17 mouse cellular contexts compared by ENCODE assay signal in genomic region chr17:49079647-49080046, GRCm38 (mm10).
DNase-seq lines count a peak whose midpoint lies in the region; ATAC-seq lines count a peak whose summit lies in the region.
"Had no signal": no experiment of that assay in that cellular context is flagged by ENCODE, and none has a peak within 500 bp of the region (broad histone marks: within the 10 kb centered on the region; RNA-seq: fewer than 3 reads in every experiment).

No protein-coding gene starts in this region.

- DNase-seq in thymus, postnatal 14 days = peak; percentile 9
- no peak for DNase-seq in thymus, adult 18-20 months
- DNase-seq in yolk sac, embryonic 10.5 days (ENCODE audit: low spot score) = no peak
- DNase-seq: adrenal gland, adult 2 months; adrenal gland, postnatal 10 days; adrenal gland, postnatal 25 days; cerebellum, adult 11 months; cerebellum, adult 18-20 months; cerebellum, adult 8-10 months; cerebellum, adult 9-11 months; cerebellum, postnatal 14 days; cerebellum, postnatal 36 days; forebrain, postnatal 0 days had no signal

- ATAC-seq in common myeloid progenitor, adult 5-6 weeks (replicated peaks; ENCODE audit: low read depth, poor library complexity, severe bottlenecking) = peak; percentile 65; the same call in 1 of the 2 replicates
- ATAC-seq in hematopoietic stem cell, adult 5-6 weeks (replicated peaks in 1 of 2; ENCODE audit: insufficient read depth in 1 of 2, low FRiP score in 2 of 2, low TSS enrichment in 1 of 2, low read depth in 1 of 2, poor library complexity in 2 of 2, severe bottlenecking in 2 of 2) = peak; percentile 73 to 86
- ATAC-seq: forebrain, embryonic 13.5 days; forebrain, embryonic 15.5 days; forebrain, postnatal 0 days had no signal
